Mouse (Mus musculus) lung, postnatal 0 days (tissue): Measurements from ENCODE around the gene Nrip1.

ENCODE experiments used
- CTCF ChIP-seq: IDR thresholded peaks from 2 replicates; pipeline ENCODE4 v1.5.1; 2016; ENCODE audit warnings: antibody characterized with exemption, mild to moderate bottlenecking
- EP300 ChIP-seq: IDR thresholded peaks from 2 replicates; pipeline ENCODE4 v1.6.1; 2016; ENCODE audit warnings: antibody characterized with exemption, mild to moderate bottlenecking, control low read depth

- no peak for TF ChIP-seq CTCF
- no peak for TF ChIP-seq EP300
Observed at GRCm38 (mm10) chr16:76280365-76280764, 93.3 kb downstream of the Nrip1 start.
